Mouse (Mus musculus) adrenal gland, postnatal 4 days (tissue): ENCODE data around the gene Gm3376. TPM values are rescaled to one million over a fixed set of nuclear protein-coding genes. Genes with fewer than 3 reads are reported as not detected.
"Not testable (repeated sequence)": the region's sequence is repeated elsewhere in the genome, so short reads cannot be mapped to it uniquely, and the experiment has no call there.

Source experiments
- DNase-seq, 2 experiments: peaks; one replicate each; pipeline ENCODE4 v3.0.0; 2021 to 2022; ENCODE audit warnings: low spot score in 2 of 2, mixed read lengths in 2 of 2
- long read RNA-seq, 2 experiments: library from polyadenylated mRNA; stranded (forward); transcript quantifications; one replicate each; pipeline ENCODE4 v2.0.0; 2021
- total RNA-seq, 2 experiments: library from RNA; stranded (reverse); gene quantifications; 2 replicates each; pipeline ENCODE4 v1.2.3; 2021

Gene Gm3376
- total RNA-seq, result not detected
- long read RNA-seq, experiment 1, result 0 reads
- long read RNA-seq, experiment 2, result 0 reads

DNA sequence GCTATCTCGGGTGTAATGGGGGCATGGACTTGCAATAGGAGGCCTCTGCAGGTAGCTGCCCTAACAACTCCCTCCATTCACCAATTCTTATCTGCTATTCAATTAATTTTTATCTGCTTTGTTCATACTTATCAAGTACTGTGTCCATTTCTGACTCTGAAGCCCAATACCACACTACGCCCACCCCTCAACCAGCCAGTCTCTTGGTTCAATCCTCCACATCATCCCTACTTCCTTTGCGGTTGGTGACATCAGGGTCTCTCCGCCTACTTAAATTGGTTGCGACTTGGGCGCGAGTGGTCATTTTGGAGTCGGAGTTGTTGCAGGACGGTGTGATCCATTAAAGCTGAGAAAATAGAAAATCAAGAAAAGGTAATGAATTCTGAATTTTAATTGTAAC, at the start of gene Gm3376:
Gm3376 (plus strand) TSS at position 301 of the 400 bp plus-strand sequence.
- not testable (repeated sequence) for DNase-seq
